Mouse (Mus musculus) limb, embryonic 15.5 days (tissue): ENCODE results near the gene Gm11213. TPM values are rescaled to one million over a fixed set of nuclear protein-coding genes. Genes with fewer than 3 reads are reported as not detected.

ENCODE experiments used
- ATAC-seq: fragments of 200-750 bp; cut with Nextera tagmentation; 2 replicates; pipeline ENCODE4 v1.8.0; 2017; ENCODE audit warnings: low read depth, moderate TSS enrichment; ENCODE audit not compliant: insufficient number of reproducible peaks, low FRiP score, low TSS enrichment
- H3K27ac ChIP-seq: fragments of 300-500 bp; sonication (generic); 2 replicates; pipeline ENCODE4 v1.5.1; 2015; ENCODE audit warnings: moderate library complexity, mild to moderate bottlenecking, inconsistent platforms
- H3K27me3 ChIP-seq: fragments of 300-500 bp; sonication (generic); 2 replicates; pipeline ENCODE4 v1.6.1; 2015; ENCODE audit warnings: inconsistent platforms
- H3K36me3 ChIP-seq: fragments of 300-500 bp; sonication (generic); 2 replicates; pipeline ENCODE4 v1.6.1; 2015; ENCODE audit warnings: inconsistent platforms
- H3K4me1 ChIP-seq: fragments of 300-500 bp; sonication (generic); 2 replicates; pipeline ENCODE4 v1.6.1; 2015; ENCODE audit warnings: inconsistent platforms
- H3K4me2 ChIP-seq: fragments of 300-500 bp; sonication (generic); 2 replicates; pipeline ENCODE4 v1.6.1; 2015; ENCODE audit warnings: mild to moderate bottlenecking, inconsistent platforms
- H3K4me3 ChIP-seq: fragments of 300-500 bp; sonication (generic); 2 replicates; pipeline ENCODE4 v1.5.1; 2015; ENCODE audit warnings: mild to moderate bottlenecking, inconsistent platforms
- H3K9ac ChIP-seq: fragments of 300-500 bp; sonication (generic); 2 replicates; pipeline ENCODE4 v1.6.1; 2015; ENCODE audit warnings: inconsistent platforms
- H3K9me3 ChIP-seq: fragments of 300-500 bp; sonication (generic); 2 replicates; pipeline ENCODE4 v1.6.1; 2016; ENCODE audit warnings: inconsistent platforms
- WGBS: fragments of 180-500 bp; shearing (Covaris S2); methylation state at CpG from one replicate; pipeline ENCODE4 v1.1.7; 2015; 5-methylcytosine and 5-hydroxymethylcytosine counted together
- polyA plus RNA-seq: library from polyadenylated mRNA; unstranded; fragments of >200 nt; fragmentation: Nextera tagmentation; extraction: Ambion mirVana; gene quantifications from 2 replicates; pipeline ENCODE4 v1.2.1, GENCODE M21; 2015

The Gm11213 gene
- polyA plus RNA-seq, 1 experiment from 2014 or later: not detected

DNA sequence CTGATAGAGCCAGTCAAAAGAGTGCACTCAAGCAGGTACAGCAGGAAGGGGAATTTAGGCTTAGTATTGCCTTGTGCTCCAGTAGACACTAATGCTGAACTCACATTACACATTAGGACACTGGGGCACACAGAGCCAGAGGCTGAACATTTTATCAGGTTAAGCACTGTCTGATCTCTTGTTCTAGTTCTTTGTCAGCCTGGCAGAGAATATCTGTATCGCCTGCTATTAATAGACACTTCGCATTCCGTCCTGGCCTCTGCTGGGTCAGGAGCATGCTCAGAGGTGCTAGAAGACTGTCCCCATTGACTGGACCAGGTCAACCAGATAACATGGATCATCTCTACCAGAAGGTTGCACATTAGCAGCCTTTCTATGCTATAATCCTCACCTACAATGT lies 484 bp upstream of the Gm11213 start:
- no peaks in the 10 kb centered on the region for H3K36me3 ChIP-seq
- no peaks in the 10 kb centered on the region for H3K27me3 ChIP-seq
- WGBS: 89% methylated on average over 3 of the region's 3 CpGs
- H3K9me3 ChIP-seq: no peaks in the 10 kb centered on the region
- no peak for ATAC-seq
- H3K27ac ChIP-seq: no peak overlapping the region
- no peak overlapping the region for H3K4me2 ChIP-seq
- H3K9ac ChIP-seq: no peak overlapping the region
- no peak overlapping the region for H3K4me3 ChIP-seq
- no peaks in the 10 kb centered on the region for H3K4me1 ChIP-seq

DNA sequence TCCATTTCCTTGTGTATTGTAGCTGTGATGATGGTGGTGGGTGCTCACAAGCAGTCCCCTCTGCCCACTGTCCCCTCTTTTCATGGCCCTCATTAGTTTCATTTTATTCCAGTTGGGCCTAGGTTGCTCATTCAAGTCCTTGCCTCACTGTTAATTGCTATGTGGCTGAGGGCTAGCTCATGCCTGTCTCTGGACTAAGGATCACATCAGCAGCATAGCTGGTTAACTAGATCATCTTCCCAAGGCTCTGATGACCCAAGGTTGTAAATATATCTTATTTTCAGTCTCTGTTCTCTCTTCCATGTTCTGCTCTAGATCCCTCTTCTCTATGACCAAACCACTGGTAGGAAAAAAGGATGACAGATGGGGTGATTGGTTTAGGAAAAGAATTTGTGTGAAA lies 3.8 kb downstream of the Gm11213 start:
- Histone ChIP-seq H3K27ac (no peak overlapping the region), H3K27me3 (no peaks in the 10 kb centered on the region), H3K9me3 (no peaks in the 10 kb centered on the region), H3K4me1 (no peaks in the 10 kb centered on the region), H3K4me3 (no peak overlapping the region), H3K36me3 (no peaks in the 10 kb centered on the region), H3K9ac (no peak overlapping the region), H3K4me2 (no peak overlapping the region)
- ATAC-seq: no peak

DNA sequence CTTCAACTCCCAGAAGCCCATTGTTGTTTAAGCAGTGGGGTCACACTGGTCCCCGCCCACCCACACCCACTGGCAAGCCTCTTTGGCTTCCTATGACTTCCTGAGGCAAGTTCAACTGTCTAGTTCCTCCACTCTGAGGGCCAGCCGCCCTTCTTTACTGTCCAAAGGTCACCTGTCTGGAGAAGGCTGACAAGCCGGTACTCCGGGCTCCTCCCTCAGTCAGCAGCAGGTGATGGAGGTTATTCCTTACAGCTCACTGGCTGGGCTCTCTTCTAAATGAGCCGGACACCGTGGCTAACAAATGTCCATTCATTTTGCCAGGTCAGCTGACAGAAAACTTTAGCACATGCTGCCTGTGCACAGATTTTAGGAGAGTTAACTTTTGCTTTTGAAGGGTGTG lies 4.3 kb downstream of the Gm11213 start:
- no peak overlapping the region for H3K4me2 ChIP-seq
- 82% methylated on average over 6 of the region's 6 CpGs for WGBS
- no peak for ATAC-seq
- H3K4me3 ChIP-seq: no peak overlapping the region
- H3K9ac ChIP-seq: no peak overlapping the region
- no peaks in the 10 kb centered on the region for H3K4me1 ChIP-seq
- H3K27me3 ChIP-seq: no peaks in the 10 kb centered on the region
- H3K36me3 ChIP-seq: no peaks in the 10 kb centered on the region
- no peaks in the 10 kb centered on the region for H3K9me3 ChIP-seq
- no peak overlapping the region for H3K27ac ChIP-seq

DNA sequence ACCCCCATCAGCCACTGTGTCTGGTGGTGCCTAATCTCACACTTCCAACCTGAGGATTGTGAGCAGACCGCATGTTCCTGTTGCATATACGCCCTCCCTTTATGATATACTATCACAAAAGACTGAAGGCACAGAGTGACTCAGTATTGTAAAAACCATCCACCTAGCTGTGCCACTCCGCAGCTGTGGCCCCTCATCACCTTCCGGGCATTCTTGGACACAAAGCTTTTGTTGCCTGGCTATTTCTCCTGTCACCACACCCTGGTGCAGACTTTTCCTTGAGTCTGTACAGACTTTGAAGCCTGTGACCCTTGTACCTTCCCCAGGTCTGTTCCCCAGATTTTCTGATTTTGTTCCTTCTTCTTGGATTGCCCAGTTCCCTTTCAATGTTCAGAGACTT lies 9.1 kb downstream of the Gm11213 start:
- WGBS: 93% methylated on average over 4 of the region's 4 CpGs
- no peak for ATAC-seq

DNA sequence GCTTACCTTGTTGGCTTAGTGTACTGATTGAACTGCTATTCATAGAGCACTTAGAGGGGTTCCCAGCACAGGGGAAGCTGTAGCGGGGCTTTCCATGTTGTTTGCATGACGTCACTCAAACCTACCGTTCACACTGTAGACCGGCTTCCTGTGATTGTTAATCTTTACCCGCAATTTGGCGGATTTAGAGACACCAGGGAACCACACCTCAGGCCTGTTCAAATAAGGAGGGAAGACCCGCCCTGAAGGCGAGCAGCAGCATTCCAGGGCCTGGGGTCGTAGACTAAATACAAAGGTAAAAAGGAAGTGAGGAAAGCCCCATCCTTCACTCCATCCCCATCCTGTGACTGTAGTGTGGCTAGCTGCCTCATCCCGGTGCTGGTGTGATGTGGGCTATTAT lies 9.8 kb downstream of the Gm11213 start:
- no peaks in the 10 kb centered on the region for H3K27me3 ChIP-seq
- H3K9ac ChIP-seq: no peak overlapping the region
- H3K4me3 ChIP-seq: no peak overlapping the region
- no peaks in the 10 kb centered on the region for H3K9me3 ChIP-seq
- 69% methylated on average over 10 of the region's 10 CpGs for WGBS
- no peaks in the 10 kb centered on the region for H3K4me1 ChIP-seq
- H3K27ac ChIP-seq: no peak overlapping the region
- no peak for ATAC-seq
- H3K4me2 ChIP-seq: no peak overlapping the region
- H3K36me3 ChIP-seq: no peaks in the 10 kb centered on the region

More for the DNA sequence above, 9.1 kb downstream of the Gm11213 start:
- Histone ChIP-seq H3K36me3 (no peaks in the 10 kb centered on the region), H3K4me1 (no peaks in the 10 kb centered on the region), H3K9me3 (no peaks in the 10 kb centered on the region), H3K27me3 (no peaks in the 10 kb centered on the region), H3K27ac (no peak overlapping the region), H3K4me2 (no peak overlapping the region), H3K9ac (no peak overlapping the region), H3K4me3 (no peak overlapping the region)

DNA sequence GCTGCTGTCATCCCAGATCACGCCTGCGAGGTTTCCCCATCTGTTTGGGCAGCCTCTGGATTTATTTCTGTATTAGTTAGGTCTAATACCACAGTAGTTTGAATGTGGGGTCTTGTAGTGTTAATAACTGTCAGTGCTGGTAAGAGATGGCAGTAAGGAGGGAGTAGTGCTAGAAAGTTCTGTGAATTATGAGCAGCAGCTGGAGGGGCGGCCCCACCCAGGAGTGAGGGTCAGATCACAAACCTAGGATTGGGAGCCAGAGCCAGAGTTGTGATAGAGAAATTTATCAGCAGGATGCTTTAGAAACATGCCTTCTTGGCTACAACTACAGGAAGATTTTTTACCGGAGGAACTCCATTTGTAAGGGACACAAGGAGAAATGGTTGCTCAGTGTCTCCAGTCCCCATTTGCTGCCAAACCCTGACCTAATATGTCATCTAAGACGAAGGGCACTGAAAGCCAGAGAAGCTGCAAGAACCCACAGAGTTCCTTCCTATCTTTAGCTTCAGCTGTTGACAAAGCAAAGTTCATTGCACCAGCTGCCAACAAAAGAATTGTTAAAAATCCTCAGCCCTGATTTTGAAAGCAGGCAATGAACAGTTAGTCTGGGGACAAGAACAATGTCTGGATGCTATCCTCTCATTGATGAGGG lies 10.5 kb downstream of the Gm11213 start:
- ATAC-seq: no peak
- H3K27me3 ChIP-seq: no peaks in the 10 kb centered on the region
- H3K27ac ChIP-seq: no peak overlapping the region
- H3K4me2 ChIP-seq: no peak overlapping the region
- H3K9ac ChIP-seq: no peak overlapping the region
- no peak overlapping the region for H3K4me3 ChIP-seq
- no peaks in the 10 kb centered on the region for H3K36me3 ChIP-seq
- no peaks in the 10 kb centered on the region for H3K9me3 ChIP-seq
- no peaks in the 10 kb centered on the region for H3K4me1 ChIP-seq
- 76% methylated on average over 5 of the region's 5 CpGs for WGBS

DNA sequence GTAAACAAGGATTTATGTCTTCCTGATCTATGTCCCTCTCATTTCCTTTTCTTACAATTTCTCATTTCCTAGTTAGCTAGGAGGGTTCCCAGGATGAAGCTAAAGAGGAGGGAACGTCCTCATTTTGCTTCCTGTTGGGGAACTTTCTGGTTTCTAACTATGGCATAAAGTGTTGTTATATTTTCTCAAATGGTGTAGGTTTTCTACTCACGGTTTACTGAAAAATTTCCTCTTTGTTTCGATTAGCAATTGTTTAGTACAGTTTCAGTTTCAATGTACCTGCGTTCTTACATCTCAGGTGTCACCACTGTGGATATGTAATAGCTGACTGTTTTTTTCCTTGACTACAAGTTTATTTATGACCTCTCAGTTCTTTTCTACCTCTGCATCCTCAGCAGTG lies 14.5 kb downstream of the Gm11213 start:
- no peaks in the 10 kb centered on the region for H3K27me3 ChIP-seq
- H3K4me2 ChIP-seq: no peak overlapping the region
- ATAC-seq: no peak
- H3K9ac ChIP-seq: no peak overlapping the region
- no peaks in the 10 kb centered on the region for H3K4me1 ChIP-seq
- no peaks in the 10 kb centered on the region for H3K9me3 ChIP-seq
- H3K36me3 ChIP-seq: no peaks in the 10 kb centered on the region
- 78% methylated on average over 4 of the region's 4 CpGs for WGBS
- no peak overlapping the region for H3K4me3 ChIP-seq
- H3K27ac ChIP-seq: no peak overlapping the region

DNA sequence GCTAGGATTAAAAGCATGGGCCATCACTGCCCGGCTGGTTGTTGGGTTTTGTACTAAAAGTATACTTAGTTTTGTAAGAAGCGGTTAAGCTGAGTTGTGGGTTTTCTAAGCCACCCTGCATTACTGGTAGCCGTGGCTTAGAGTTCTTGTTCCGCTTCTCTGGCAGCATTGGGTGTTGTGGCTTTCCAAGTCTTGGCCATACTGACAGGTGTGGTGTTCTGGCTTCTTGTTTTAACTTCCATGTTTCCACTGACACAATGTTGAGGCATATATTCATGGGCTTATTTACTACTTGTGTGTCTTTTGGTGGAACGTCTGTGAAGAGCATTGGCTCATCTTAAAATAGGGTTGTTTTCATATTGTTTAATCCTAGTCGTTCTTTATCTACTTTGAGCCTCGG lies 15.1 kb downstream of the Gm11213 start:
- Histone ChIP-seq H3K9me3 (no peaks in the 10 kb centered on the region), H3K4me3 (no peak overlapping the region), H3K27me3 (no peaks in the 10 kb centered on the region), H3K4me2 (no peak overlapping the region), H3K27ac (no peak overlapping the region), H3K9ac (no peak overlapping the region), H3K36me3 (no peaks in the 10 kb centered on the region), H3K4me1 (no peaks in the 10 kb centered on the region)
- whole genome bisulfite sequencing: 81% methylated on average over 7 of the region's 7 CpGs
- ATAC-seq: no peak

DNA sequence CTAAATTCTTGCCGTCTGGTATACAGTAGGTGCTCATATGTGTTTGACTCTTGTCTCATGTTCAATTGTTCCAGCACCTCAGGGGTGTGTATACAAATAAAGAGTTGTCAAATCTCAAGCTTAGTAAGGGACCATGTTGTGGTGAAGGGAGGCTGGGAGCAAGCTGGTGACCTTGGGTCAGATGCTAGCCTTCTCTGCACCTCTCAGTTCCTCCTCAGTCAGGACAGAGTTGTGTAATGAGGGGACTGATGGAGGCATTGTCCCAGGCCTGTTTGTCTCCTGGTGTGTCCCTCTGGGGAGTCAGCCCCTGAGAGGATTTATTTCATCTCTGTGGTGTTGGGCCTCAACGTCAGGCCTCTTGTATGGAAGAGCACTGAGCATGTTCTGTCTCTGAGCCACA lies 18.8 kb downstream of the Gm11213 start:
- H3K36me3 ChIP-seq: no peaks in the 10 kb centered on the region; the same call in 1 of the 2 replicates
- H3K27ac ChIP-seq: no peak overlapping the region
- no peak overlapping the region for H3K9ac ChIP-seq
- H3K4me2 ChIP-seq: no peak overlapping the region
- H3K27me3 ChIP-seq: no peaks in the 10 kb centered on the region
- H3K9me3 ChIP-seq: no peaks in the 10 kb centered on the region
- peaks cover 7% of the 10 kb centered on the region for H3K4me1 ChIP-seq
- 83% methylated on average over 2 of the region's 2 CpGs for WGBS
- no peak overlapping the region for H3K4me3 ChIP-seq
- ATAC-seq: no peak

DNA sequence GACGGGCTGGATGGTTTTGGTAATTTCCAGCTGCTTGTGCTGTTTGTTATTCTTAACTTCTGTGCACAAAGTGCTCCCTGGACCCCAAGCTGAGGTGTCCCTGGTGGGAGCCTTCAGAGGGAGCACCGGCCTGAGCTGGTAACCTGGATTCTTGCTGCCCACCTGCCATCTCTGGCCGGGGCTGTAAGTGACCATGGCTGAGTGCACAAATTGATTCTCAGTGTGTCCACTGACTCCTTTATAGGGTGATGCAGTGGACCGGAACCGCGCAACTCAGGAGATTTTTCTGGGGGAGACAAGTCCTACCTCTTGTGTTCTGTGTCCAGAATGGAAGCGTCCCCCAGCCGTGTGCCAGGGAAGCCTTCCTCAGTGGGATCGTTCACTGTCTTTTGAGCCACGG lies 19.8 kb downstream of the Gm11213 start:
- Histone ChIP-seq H3K36me3 (no peaks in the 10 kb centered on the region; the same call in 1 of the 2 replicates), H3K4me3 (no peak overlapping the region), H3K27me3 (no peaks in the 10 kb centered on the region), H3K4me1 (peaks cover 9% of the 10 kb centered on the region), H3K9ac (no peak overlapping the region), H3K27ac (no peak overlapping the region), H3K9me3 (no peaks in the 10 kb centered on the region), H3K4me2 (no peak overlapping the region)
- no peak for ATAC-seq
- WGBS: 87% methylated on average over 10 of the region's 10 CpGs

DNA sequence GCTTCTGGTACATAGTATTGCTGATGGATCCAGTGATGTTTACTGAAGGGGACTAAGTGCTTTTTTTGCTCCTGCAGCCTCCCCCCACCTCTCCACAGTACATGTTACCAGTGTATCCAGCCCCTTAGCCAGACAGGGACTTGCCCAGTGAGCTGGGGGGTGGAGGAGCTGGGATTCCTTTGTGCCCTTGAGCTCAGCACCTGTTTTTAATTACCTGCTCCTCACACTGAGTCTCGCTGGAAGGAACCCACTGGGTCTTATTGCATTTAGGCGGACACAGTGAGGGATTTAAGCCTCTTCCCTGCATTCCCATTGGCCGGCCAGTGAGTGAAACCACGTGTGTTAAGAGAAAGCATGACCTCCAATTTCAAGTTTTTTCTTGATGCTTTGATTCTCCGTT lies 22.5 kb downstream of the Gm11213 start:
- H3K4me1 ChIP-seq: peaks cover 13% of the 10 kb centered on the region
- no peaks in the 10 kb centered on the region for H3K27me3 ChIP-seq
- no peak overlapping the region for H3K4me3 ChIP-seq
- no peak overlapping the region for H3K9ac ChIP-seq
- H3K27ac ChIP-seq: no peak overlapping the region
- H3K36me3 ChIP-seq: peaks cover 6% of the 10 kb centered on the region; the same call in 1 of the 2 replicates
- 17% methylated on average over 5 of the region's 5 CpGs for WGBS
- no peak for ATAC-seq
- H3K9me3 ChIP-seq: no peaks in the 10 kb centered on the region
- no peak overlapping the region for H3K4me2 ChIP-seq

DNA sequence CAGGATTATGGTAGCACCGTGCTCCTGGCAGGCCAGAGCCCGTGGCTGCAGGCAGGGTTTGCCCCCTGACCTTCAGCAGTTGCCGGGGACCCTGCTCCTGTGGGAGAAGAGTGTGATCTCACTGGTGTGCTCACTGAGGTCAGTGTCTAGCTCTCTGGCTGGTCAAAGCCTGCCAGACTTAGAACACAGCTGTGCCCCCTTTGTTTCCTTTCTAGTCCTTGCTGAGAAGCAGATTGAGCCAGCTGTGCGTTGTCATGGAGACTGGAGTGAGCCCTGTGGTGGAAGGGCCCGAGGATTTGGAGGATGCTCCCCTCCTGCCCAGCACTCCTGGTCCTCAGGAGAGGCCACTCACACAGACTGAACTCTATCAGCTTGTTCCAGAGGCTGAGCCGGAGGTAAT lies 25.0 kb downstream of the Gm11213 start:
- Histone ChIP-seq H3K4me2 (no peak overlapping the region), H3K4me1 (peaks cover 13% of the 10 kb centered on the region), H3K27me3 (no peaks in the 10 kb centered on the region), H3K36me3 (peaks cover 9% of the 10 kb centered on the region; the same call in 1 of the 2 replicates), H3K9me3 (no peaks in the 10 kb centered on the region), H3K4me3 (no peak overlapping the region), H3K27ac (no peak overlapping the region; the same call in 1 of the 2 replicates), H3K9ac (no peak overlapping the region)
- WGBS: 53% methylated on average over 6 of the region's 6 CpGs
- ATAC-seq: peak; percentile 37; the same call in 1 of the 2 replicates

DNA sequence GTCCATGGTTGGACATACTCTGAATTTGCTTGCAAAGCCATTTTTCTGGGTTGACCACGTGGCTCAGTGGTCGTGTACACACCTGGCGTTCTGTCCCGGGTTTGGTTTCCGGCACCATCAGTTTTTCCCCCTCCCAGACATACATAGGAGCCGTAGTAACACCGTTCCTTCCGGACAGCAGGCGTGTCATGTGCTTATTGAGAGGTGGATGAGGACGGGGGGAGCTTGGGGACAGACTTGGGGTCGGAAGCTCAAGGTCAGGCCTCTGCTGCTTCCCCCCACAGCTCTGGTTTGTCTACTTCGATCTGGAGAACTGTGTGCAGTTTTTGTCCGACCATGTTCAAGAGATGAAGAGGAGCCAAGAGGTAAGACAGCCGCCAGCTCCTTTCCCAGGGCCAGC lies 25.4 kb downstream of the Gm11213 start:
- no peak overlapping the region for H3K4me3 ChIP-seq
- H3K27ac ChIP-seq: no peak overlapping the region; the same call in 1 of the 2 replicates
- no peaks in the 10 kb centered on the region for H3K9me3 ChIP-seq
- H3K4me2 ChIP-seq: no peak overlapping the region
- no peak for ATAC-seq
- peaks cover 13% of the 10 kb centered on the region for H3K4me1 ChIP-seq
- H3K9ac ChIP-seq: no peak overlapping the region
- H3K36me3 ChIP-seq: peaks cover 9% of the 10 kb centered on the region; the same call in 1 of the 2 replicates
- H3K27me3 ChIP-seq: no peaks in the 10 kb centered on the region
- WGBS: 87% methylated on average over 14 of the region's 14 CpGs
